Mouse (Mus musculus): ENCODE results near the gene Prkce.

DNA sequence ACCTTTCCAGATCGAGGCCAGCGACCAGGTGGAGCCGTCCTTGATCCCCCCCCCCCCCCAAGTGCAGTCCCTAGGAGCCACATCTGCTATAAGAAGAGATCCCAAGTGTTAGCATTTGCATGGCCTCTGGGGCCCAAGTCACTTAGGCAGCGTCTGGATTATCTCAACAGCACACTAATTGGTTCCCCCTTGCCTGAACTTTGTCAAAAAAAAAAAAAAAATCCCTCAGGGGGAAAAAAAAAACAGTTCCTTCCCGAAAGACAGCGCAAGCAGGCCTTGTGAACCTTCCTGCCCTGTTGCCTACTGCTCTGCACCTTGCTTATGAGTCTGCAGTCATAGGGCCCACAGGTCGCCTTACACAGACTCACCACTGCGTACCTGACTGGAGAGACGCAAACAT is 7.9 kb downstream of the Prkce start:
- TF ChIP-seq CTCF (IDR thresholded peaks at IDR 0.05; ENCODE audit: low read depth) (no peak), EP300 (IDR thresholded peaks at IDR 0.05; ENCODE audit: low read depth) (no peak)
